Mouse (Mus musculus) ES-Bruce4 (cell line): ENCODE results near the gene Bptf.

Experiments
- CTCF ChIP-seq: IDR thresholded peaks from one replicate; pipeline ENCODE4 v1.8.1; 2011; ENCODE audit warnings: low read depth, low read length
- EP300 ChIP-seq: IDR thresholded peaks from 2 replicates; pipeline ENCODE4 v1.6.1; 2011; ENCODE audit warnings: low read depth, low read length; ENCODE audit not compliant: insufficient read depth
- POLR2A ChIP-seq: IDR thresholded peaks from one replicate; pipeline ENCODE4 v1.8.1; 2011; ENCODE audit warnings: low read length; ENCODE audit not compliant: insufficient read depth

DNA sequence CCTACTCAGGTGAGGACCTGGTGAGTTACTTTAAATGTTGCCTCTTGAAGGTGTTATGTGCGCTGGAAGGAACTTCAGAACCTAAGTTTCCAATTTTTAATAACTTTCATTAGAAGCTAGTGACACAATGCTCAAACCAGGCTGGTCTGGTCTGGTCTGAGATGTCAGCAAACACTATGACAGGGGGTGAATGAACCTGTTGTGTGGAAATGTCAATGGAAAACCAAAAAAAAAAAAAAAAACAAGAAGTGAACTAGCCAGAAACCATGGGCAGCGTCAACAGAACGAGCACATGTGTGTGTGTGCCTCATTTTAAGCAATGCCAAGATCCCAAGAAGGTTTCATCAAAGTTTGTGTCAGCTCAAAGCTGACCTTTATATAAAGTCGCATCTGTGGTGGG is 86.4 kb downstream of the Bptf start:
- TF ChIP-seq POLR2A: no peak
- no peak for TF ChIP-seq EP300
- no peak for TF ChIP-seq CTCF
